Mouse (Mus musculus) cerebellum, adult 9-11 months (tissue): ENCODE measurements around the gene Rxrg.

ENCODE experiments used
- DNase-seq: peaks from one replicate; pipeline ENCODE4 v3.0.0; 2022

Gene Rxrg

DNA sequence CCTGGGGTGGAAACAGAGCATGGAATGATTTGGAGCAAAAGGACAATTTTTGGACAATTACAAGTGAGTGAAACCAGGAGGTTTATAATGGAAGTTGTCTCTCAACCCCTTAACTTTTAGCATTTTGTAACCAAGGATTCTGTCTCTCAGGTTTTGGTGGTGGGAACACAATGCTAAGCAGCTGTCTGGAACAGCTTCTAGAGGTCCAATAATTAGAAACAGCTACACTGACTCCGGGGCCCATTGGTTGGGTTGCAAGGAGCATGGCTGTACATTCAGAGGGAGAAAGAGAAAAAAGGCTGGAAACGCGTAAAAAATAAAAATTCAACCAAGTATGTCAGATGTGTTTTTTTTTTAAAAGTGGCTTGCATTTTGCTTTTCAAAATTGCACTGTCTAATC is 50.5 kb downstream of the Rxrg start:
- no peak for DNase-seq

DNA sequence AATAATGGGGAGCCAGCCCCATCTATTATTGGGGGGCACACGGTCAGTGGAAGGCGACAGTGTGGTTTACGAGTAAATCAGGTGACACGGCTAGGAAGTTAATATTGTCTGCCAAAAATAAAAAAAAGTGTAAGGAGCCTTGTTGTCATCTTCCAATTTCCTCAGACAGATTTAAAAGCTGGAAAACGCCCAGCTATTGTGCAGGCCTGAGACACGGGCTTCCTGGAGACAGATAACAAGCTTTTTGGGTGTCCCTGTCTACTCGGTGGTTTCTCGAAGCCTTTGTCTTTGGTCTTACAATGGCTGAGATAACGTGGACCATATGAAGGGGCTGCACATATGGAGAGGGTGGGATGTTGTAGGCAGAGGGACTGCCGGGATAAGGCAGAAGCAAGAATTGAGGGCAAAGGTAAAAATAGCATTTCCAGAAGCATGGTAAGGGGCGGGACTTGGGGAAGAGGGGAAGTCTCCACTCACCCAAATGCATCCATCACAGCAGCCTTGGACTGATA is 51.0 kb downstream of the Rxrg start:
- no peak for DNase-seq

DNA sequence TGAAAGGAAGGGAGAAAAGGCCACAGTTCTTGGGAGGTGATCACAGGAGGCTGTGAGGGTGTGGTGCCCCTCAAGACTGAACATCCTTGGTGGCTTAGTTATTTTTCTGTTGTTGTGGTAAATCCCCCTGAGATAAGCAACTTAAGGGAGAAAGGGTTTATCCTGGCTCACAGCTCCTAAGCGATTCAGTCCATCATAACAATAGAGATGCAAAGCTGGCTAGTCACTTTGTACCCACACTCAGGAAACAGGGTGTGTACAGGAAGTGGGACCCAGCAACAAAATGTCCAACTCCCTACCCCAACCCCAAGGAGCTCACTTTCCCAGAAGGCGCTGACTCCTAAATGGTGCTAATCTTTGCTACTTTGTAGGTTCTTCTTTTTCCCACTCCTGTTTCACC is 54.2 kb downstream of the Rxrg start:
- DNase-seq: no peak

DNA sequence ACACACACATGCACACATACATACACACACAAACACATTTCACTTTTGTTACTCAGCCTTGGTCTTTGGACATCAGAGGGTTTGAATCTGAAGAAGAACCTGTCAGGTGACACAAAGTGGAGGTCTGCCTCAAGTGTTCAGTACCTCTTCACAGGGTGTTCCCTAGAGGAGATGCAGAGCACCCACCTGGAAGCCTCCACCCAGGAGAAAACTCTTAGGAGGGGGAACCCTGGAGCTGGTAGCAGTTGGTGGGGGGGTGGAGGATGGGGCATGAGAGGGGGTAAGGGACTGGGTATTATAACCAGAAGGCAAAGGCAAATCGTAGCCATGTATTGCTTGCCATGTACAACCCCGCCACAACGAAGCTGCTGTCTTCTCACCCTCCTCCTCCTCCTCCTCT is 60.9 kb downstream of the Rxrg start:
- DNase-seq: no peak

DNA sequence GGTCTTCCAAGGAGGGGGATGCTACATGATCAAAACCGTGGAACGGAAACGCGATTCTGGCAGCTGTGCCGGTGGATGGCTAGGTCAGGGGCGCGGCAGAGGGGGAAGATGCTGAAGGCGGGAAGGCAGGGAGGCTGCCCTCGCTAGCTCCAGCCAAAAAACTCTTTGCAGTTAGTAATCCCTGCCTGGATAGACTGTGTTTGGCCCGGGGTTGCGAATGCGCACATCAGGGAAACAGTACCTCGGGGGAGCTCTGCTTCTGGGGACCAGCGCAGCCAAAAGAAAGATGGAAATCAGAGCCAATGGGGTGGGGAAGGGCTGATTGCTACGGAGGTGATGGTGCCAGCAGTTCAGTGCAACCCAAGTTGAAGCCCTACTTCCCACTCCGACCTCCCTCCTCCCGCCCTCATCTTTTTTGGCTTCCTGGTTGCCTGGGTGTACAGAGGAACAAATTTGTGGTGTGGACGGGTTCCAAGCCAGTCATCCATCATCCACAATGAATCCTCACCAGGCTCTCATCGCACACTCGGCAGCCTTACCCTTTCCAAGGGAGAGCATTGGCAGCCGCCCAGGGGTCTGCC is 62.4 kb downstream of the Rxrg start:
- DNase-seq: peak; percentile 19

DNA sequence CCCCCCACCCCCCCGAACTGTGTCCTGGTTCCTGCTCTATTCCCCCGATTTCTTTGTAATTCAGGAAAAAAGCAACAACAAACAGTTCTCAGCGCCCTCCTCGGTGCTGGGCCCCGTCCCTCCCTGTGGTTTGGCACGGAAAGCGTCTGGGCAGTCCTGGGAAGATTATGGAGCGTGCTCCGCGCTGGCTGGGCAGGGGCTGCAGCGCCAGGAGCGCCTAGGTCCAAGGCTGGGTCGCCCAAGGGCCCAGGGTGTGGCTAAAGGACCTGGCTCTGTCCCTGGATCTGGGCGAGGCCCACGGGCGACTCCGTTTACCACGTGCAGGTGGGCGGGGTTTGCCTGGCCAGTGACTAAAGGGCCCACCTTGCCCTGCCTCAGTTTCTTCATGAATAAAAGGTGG is 62.9 kb downstream of the Rxrg start:
- no peak for DNase-seq

DNA sequence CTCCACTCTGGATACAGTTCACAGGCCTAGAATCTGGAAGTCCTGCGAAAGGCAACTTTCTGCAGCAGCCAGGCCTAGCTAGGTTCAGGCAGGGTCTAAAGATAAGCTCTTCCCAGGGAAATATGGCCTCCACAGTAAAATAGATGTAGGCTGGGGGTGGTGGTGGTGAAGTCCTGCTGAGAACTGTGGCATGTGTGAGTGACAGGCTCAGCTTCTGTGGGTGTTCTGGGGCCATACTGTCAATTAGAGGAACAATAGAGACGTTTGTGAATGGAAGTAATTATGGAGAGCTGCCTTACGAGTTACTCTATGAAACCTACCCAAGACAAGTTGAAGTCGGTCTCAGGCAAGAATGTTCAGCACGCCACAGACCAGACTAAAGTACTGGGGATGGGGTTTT is 65.0 kb downstream of the Rxrg start:
- DNase-seq: no peak

DNA sequence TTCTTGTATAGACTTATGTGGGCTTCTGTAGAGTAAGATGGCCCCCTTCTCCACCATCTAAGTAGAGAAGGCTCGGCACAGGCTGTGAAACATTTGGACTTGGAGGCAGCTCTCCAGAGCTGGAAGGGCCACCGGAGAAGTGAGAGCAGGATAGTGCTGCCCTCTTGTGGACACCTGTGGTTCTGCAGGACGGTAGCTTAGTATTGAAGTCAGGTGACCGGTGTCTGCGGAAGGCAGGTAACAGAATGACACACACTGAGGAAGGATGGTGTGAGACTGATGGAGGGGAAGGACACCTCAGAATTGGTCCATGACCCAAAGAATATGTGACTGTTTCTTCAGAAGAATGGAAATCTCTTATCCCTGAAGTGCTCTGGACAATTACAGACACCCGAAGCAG is 71.6 kb downstream of the Rxrg start:
- DNase-seq: peak; percentile 23

DNA sequence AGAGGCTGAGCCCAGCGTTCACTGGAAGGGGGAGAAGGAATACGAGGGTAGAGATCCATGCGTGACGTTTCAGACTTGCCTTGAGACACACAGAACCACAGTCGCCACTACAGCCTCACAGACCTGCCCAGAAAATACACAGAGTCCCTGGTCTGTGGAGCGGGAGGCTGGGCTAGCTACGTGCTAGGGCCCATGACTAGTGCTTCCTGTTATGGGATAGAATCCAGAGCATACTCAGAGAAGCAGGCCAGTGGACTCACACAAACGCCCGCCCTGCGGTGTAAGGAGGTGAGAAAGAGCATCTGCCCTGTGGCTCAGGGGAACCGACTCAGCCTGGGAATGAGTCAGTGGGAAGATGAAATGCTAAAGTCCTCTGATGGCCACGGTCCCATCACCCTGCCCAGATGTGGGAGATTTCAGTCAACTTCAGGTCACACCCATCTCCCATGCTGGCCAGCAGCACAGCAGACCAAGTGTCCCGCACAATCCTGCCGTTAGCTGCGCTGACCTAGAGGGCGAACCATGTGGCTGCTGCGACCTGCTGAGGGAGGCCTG is 74.3 kb downstream of the Rxrg start:
- no peak for DNase-seq

DNA sequence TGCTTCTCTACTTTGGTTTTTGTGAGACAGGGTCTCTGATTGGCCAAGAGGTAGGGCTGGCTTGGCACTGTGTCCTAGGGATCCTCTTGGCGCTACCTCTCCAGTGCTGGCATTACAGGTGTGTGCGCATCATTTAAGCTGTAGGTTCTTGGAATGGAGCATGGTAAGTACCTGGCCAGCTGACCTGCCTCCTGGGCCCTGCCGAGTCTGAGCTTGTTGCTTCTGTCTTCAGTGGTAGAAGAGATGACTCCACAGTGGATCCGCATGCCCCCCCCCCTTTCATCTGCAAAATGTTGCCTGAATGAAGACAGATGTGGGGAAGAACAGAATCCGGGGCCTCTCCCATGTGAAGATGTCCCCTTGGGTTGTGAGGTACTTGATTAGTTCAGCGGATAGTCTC is 80.9 kb downstream of the Rxrg start:
- DNase-seq: no peak

DNA sequence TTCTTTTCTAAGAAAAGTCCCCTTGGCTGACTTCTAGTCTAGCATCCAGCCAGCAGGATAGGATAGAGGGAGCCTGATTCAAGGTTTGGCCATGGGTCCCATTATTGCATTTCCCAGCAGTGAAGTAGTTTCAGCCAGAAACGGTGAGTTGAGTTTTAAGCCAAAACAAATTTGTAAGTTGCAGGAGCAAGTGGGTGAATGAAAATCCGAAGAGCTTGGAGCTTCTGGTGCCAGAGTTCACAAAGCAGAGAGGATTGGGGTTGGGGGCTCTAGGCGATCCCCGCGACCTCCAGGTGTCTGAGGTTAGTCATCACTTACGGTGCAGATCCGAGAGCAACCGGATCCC is 89.8 kb downstream of the Rxrg start:
- no peak for DNase-seq

DNA sequence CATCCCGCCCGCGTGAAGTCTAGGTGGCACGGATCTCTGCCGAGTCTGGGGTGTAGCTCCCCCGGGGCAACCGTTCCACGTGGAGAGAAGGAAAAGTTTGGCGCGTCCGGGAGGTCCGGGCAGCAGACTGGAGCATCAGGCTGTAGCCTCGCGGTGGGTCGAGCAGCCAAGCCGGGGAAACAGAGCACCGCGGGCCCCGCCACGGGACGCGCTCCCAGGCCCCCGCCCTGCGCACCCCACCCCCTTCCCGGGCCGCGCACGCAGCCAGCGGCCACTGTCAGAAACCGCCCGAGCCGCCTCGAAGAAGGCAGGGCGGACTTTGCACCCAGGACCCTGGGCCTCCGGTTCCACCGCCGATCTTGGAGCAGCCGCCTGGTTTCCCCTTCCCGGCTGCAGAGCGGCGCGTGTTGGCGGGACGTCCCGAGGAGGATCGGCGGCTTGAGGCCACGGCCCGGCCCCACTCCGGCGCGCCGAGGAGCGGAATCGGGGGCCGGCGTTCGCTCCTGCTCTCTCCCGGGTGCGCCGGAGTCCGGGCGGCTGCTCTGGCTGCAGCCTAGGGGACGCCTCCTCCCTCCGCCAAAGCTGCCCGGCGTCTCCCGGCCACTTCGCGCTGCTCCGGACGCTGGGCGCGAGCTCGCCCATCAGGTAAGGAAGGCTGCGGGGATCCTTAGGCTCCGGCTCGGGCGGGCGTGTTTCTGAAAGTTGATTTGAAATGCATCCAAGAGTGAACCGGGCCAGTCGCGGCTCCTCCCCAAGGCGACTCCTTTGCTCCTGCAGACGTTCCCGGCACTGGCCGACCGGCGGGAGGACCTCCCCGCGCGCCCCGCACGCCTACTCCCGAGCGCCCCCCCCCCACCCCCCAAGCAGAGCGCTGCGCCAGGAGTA is 90.4 kb downstream of the Rxrg start:
- no peak for DNase-seq

DNA sequence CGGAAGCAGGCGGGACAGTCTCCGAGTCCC is 90.9 kb downstream of the Rxrg start, which contains the start of gene Lmx1a:
Gene Lmx1a, plus strand, starts transcription at position 6 of the 30 bp plus-strand sequence.
- no peak for DNase-seq
